Mouse (Mus musculus): ENCODE measurements at regions not wholly inside any gene's neighbourhood (a gene's known extent, or its start where the extent isn't known, plus 50 kb on each side); places are given as distances from the start of the nearest gene placed in this dataset.

GRCm38 (mm10) chr3:143242691-143243090 is 360.9 kb upstream of the Pkn2 start:
- H3K4me3 ChIP-seq = 0 out of 2 replicates have a peak overlapping the region, but pooled peaks have one; percentile 4
- peak in 1 of 2 experiments; percentile 24 for DNase-seq (ENCODE audit: extremely low spot score in 1 of 2, low spot score in 2 of 2)
- TF ChIP-seq CTCF (IDR thresholded peaks at IDR 0.05) = no peak
- intact Hi-C loops (cut with DNase I) = loop anchor here (1.0 to 10.0 kb wide), 8 partner anchors 22 to 1140 kb away; partner anchors contain the start of gene Lmo4
- peak overlapping the region; percentile 30 for H3K27ac ChIP-seq

GRCm38 (mm10) chr3:143240545-143241383 is 359.0 kb upstream of the Pkn2 start:
- intact Hi-C loops (cut with DNase I) = loop anchor here (2.0 to 10.0 kb wide), 6 partner anchors 264 to 1142 kb away; partner anchors contain the start of gene Lmo4

GRCm38 (mm10) chr3:143238546-143238945 is 356.7 kb upstream of the Pkn2 start:
- intact Hi-C loops (cut with DNase I) = loop anchor here (1.0 to 5.0 kb wide), 2 partner anchors 64 to 136 kb away; no protein-coding TSS in a partner anchor
- TF ChIP-seq CTCF (IDR thresholded peaks at IDR 0.05) = no peak

More at GRCm38 (mm10) chr3:143240545-143241383, 359.0 kb upstream of the Pkn2 start:
- peak; percentile 18 for DNase-seq (ENCODE audit: extremely low spot score in 1 of 2, low spot score in 2 of 2)
- peak; percentile 69 for TF ChIP-seq CTCF (IDR thresholded peaks at IDR 0.05)
- Histone ChIP-seq H3K4me3 (no peak overlapping the region), H3K27ac (peak overlapping the region; percentile 75)

GRCm38 (mm10) chr3:143223999-143224729 is 342.4 kb upstream of the Pkn2 start:
- no peak overlapping the region for H3K27ac ChIP-seq
- TF ChIP-seq CTCF (IDR thresholded peaks at IDR 0.05) = no peak
- DNase-seq (ENCODE audit: extremely low spot score in 1 of 2, low spot score in 2 of 2) = no peak
- no peak overlapping the region for H3K4me3 ChIP-seq
- intact Hi-C loops (cut with DNase I) = no loop called here

More at GRCm38 (mm10) chr3:143238546-143238945, 356.7 kb upstream of the Pkn2 start:
- Histone ChIP-seq H3K4me3 (no peak overlapping the region), H3K27ac (peak overlapping the region; percentile 36)
- DNase-seq (ENCODE audit: extremely low spot score in 1 of 2, low spot score in 2 of 2) = peak in 1 of 2 experiments; percentile 24

GRCm38 (mm10) chr3:143193263-143193970 is 311.6 kb upstream of the Pkn2 start:
- intact Hi-C loops (cut with DNase I) = no loop called here
- TF ChIP-seq CTCF (IDR thresholded peaks at IDR 0.05) = no peak

GRCm38 (mm10) chr3:143188931-143189330 is 307.1 kb upstream of the Pkn2 start:
- Histone ChIP-seq H3K27ac (no peak overlapping the region), H3K4me3 (no peak overlapping the region)
- intact Hi-C loops (cut with DNase I) = no loop called here
- no peak for TF ChIP-seq CTCF (IDR thresholded peaks at IDR 0.05)
- DNase-seq (ENCODE audit: extremely low spot score in 1 of 2, low spot score in 2 of 2) = no peak

More at GRCm38 (mm10) chr3:143193263-143193970, 311.6 kb upstream of the Pkn2 start:
- H3K4me3 ChIP-seq = no peak overlapping the region
- DNase-seq (ENCODE audit: extremely low spot score in 1 of 2, low spot score in 2 of 2) = no peak
- no peak overlapping the region for H3K27ac ChIP-seq

GRCm38 (mm10) chr3:143173971-143174370 is 292.2 kb upstream of the Pkn2 start:
- Histone ChIP-seq H3K27ac (no peak overlapping the region; the same call in 1 of the 2 replicates), H3K4me3 (no peak overlapping the region)
- TF ChIP-seq CTCF (IDR thresholded peaks at IDR 0.05) = no peak
- peak; percentile 14 to 46 for DNase-seq (ENCODE audit: extremely low spot score in 1 of 2, low spot score in 2 of 2)
- intact Hi-C loops (cut with DNase I) = loop anchor here (1.0 to 2.0 kb wide), 2 partner anchors 64 to 143 kb away; no protein-coding TSS in a partner anchor

- intact Hi-C loops (cut with DNase I) = no loop called here
- no peak for TF ChIP-seq CTCF (IDR thresholded peaks at IDR 0.05)
- H3K4me3 ChIP-seq = no peak overlapping the region
- no peak overlapping the region for H3K27ac ChIP-seq
- no peak for DNase-seq (ENCODE audit: extremely low spot score in 1 of 2, low spot score in 2 of 2)
Observed at GRCm38 (mm10) chr3:143162444-143162843, 280.6 kb upstream of the Pkn2 start.

GRCm38 (mm10) chr3:143161993-143162392 is 280.2 kb upstream of the Pkn2 start:
- H3K4me3 ChIP-seq = no peak overlapping the region
- TF ChIP-seq CTCF (IDR thresholded peaks at IDR 0.05) = no peak
- intact Hi-C loops (cut with DNase I) = no loop called here

GRCm38 (mm10) chr3:143158568-143158967 is 276.8 kb upstream of the Pkn2 start:
- DNase-seq (ENCODE audit: extremely low spot score in 1 of 2, low spot score in 2 of 2) = no peak
- intact Hi-C loops (cut with DNase I) = loop anchor here (10.0 kb wide), 1 partner anchor 144 kb away; no protein-coding TSS in a partner anchor
- Histone ChIP-seq H3K27ac (no peak overlapping the region), H3K4me3 (no peak overlapping the region)
- no peak for TF ChIP-seq CTCF (IDR thresholded peaks at IDR 0.05)

More at GRCm38 (mm10) chr3:143161993-143162392, 280.2 kb upstream of the Pkn2 start:
- no peak overlapping the region for H3K27ac ChIP-seq
- no peak for DNase-seq (ENCODE audit: extremely low spot score in 1 of 2, low spot score in 2 of 2)

All from left cerebral cortex, adult 2 months (tissue).